Mouse (Mus musculus): ENCODE results near the gene Dram1.

GRCm38 (mm10) chr10:88420141-88420541 lies 41.3 kb upstream of the Dram1 start:
- TF ChIP-seq POLR2A (IDR thresholded peaks at IDR 0.05; ENCODE audit: extremely low read depth, insufficient read depth, low read length) (no peak), CTCF (IDR thresholded peaks at IDR 0.05; ENCODE audit: extremely low read depth, insufficient read depth, low read length) (no peak)
